In genomic region chr10:125912207-125912606, GRCm38 (mm10) we compare ENCODE assay signal across 14 mouse cellular contexts. TPM values are rescaled to one million over a fixed set of nuclear protein-coding genes. Genes with fewer than 3 reads are reported as not detected.
DNase-seq lines count a peak whose midpoint lies in the region; ATAC-seq and TF ChIP-seq lines count a peak whose summit lies in the region.
"Had no signal": no experiment of that assay in that cellular context is flagged by ENCODE, and none has a peak within 500 bp of the region (broad histone marks: within the 10 kb centered on the region; RNA-seq: fewer than 3 reads in every experiment).

No protein-coding gene starts in this region.

- no peak overlapping the region for H3K9ac ChIP-seq in kidney, embryonic 14.5 days (ENCODE audit: low read depth, low read length)
- no peak overlapping the region for H3K9ac ChIP-seq in stomach, embryonic 14.5 days (replicated peaks; ENCODE audit: low read depth, low read length)
- H3K9ac ChIP-seq in stomach, postnatal 0 days (ENCODE audit: low read length): no peak overlapping the region
- H3K9ac ChIP-seq in limb, embryonic 14.5 days (ENCODE audit: low read depth, low read length, severe bottlenecking): no peak overlapping the region
- H3K9ac ChIP-seq: heart, embryonic 15.5 days; stomach, embryonic 15.5 days had no signal

- H3K4me2 ChIP-seq in kidney, embryonic 14.5 days (replicated peaks; ENCODE audit: low read depth, low read length): no peak overlapping the region
- no peak overlapping the region for H3K4me2 ChIP-seq in stomach, embryonic 14.5 days (replicated peaks; ENCODE audit: low read depth, low read length)
- no peak overlapping the region for H3K4me2 ChIP-seq in stomach, postnatal 0 days (replicated peaks; ENCODE audit: low read depth)
- H3K4me2 ChIP-seq in limb, embryonic 14.5 days (replicated peaks; ENCODE audit: low read depth, low read length, severe bottlenecking): no peak overlapping the region
- H3K4me2 ChIP-seq: heart, embryonic 15.5 days; stomach, embryonic 15.5 days had no signal

- H3K4me3 ChIP-seq in kidney, embryonic 14.5 days (ENCODE audit: low read length): no peak overlapping the region
- H3K4me3 ChIP-seq in kidney, adult 2 months (ENCODE audit: insufficient read depth, low read depth, low read length): no peak overlapping the region
- no peak overlapping the region for H3K4me3 ChIP-seq in stomach, embryonic 14.5 days (ENCODE audit: low read depth, low read length)
- no peak overlapping the region for H3K4me3 ChIP-seq in stomach, postnatal 0 days (ENCODE audit: low read depth, low read length)
- H3K4me3 ChIP-seq in limb, embryonic 14.5 days (replicated peaks; ENCODE audit: low read length): no peak overlapping the region
- H3K4me3 ChIP-seq: heart, embryonic 15.5 days; stomach, embryonic 15.5 days had no signal

- H3K27ac ChIP-seq in kidney, embryonic 14.5 days (ENCODE audit: low read depth, low read length): no peak overlapping the region
- H3K27ac ChIP-seq in kidney, adult 2 months (ENCODE audit: insufficient read depth, low read depth, low read length): no peak overlapping the region
- peak overlapping the region; percentile 58; the same call in 1 of the 2 replicates for H3K27ac ChIP-seq in stomach, embryonic 14.5 days (ENCODE audit: low read length)
- no peak overlapping the region for H3K27ac ChIP-seq in stomach, postnatal 0 days (replicated peaks)
- peak overlapping the region; percentile 35 for H3K27ac ChIP-seq in limb, embryonic 14.5 days (replicated peaks; ENCODE audit: low read depth, low read length)
- H3K27ac ChIP-seq: heart, embryonic 15.5 days had no signal

- H3K27me3 ChIP-seq in kidney, embryonic 14.5 days (ENCODE audit: control insufficient read depth, insufficient read depth, low read length): no peaks in the 10 kb centered on the region
- H3K27me3 ChIP-seq in kidney, adult 2 months (replicated peaks; ENCODE audit: control insufficient read depth, insufficient read depth, low read length): no peaks in the 10 kb centered on the region
- H3K27me3 ChIP-seq in stomach, embryonic 14.5 days (ENCODE audit: control insufficient read depth, insufficient read depth, low read length): no peaks in the 10 kb centered on the region
- H3K27me3 ChIP-seq in stomach, postnatal 0 days (ENCODE audit: control insufficient read depth, insufficient read depth, low read length): no peaks in the 10 kb centered on the region
- no peaks in the 10 kb centered on the region for H3K27me3 ChIP-seq in limb, embryonic 14.5 days (ENCODE audit: control insufficient read depth, insufficient read depth, low read length)
- H3K27me3 ChIP-seq: heart, embryonic 15.5 days; stomach, embryonic 15.5 days had no signal

- WGBS in kidney, embryonic 14.5 days: 30% methylated on average over 7 of the region's 7 CpGs
- WGBS in kidney, adult 2 months: 51% methylated on average over 7 of the region's 7 CpGs
- 32% methylated on average over 7 of the region's 7 CpGs for WGBS in stomach, embryonic 14.5 days
- 37% methylated on average over 7 of the region's 7 CpGs for WGBS in stomach, postnatal 0 days
- WGBS in limb, embryonic 14.5 days: 43% methylated on average over 7 of the region's 7 CpGs

- TF ChIP-seq CTCF in kidney, adult 2 months (conservative IDR thresholded peaks at IDR 0.05; ENCODE audit: insufficient read depth, insufficient read length, low read depth, low read length): no peak
- TF ChIP-seq CTCF in stomach, postnatal 0 days (IDR thresholded peaks at IDR 0.05; ENCODE audit: low read depth): no peak

- peak; percentile 56; the same call in 1 of the 2 replicates for ATAC-seq in kidney, embryonic 14.5 days (ENCODE audit: low FRiP score, low TSS enrichment)
- ATAC-seq in stomach, embryonic 14.5 days (ENCODE audit: insufficient number of reproducible peaks, insufficient read depth, low FRiP score, low read depth): 0 out of 2 replicates have a peak, but pooled peaks have one; percentile 42
- no peak for ATAC-seq in stomach, postnatal 0 days (ENCODE audit: low FRiP score, low TSS enrichment)
- peak; percentile 85 for ATAC-seq in limb, embryonic 14.5 days (ENCODE audit: low FRiP score, low read depth)
- ATAC-seq in megakaryocyte progenitor cell, adult 5-6 weeks (replicated peaks; ENCODE audit: poor library complexity): no peak

- no peak for TF ChIP-seq EP300 in stomach, postnatal 0 days (optimal IDR thresholded peaks at IDR 0.05)

- DNase-seq in kidney, adult 2 months: no peak
- DNase-seq in stomach, postnatal 0 days (ENCODE audit: low spot score): no peak
- DNase-seq in limb, embryonic 14.5 days (ENCODE audit: low spot score): peak; percentile 75
- no peak for DNase-seq in c-Kit-positive CD71-positive TER-119-positive erythroid progenitor cells, embryonic 14.5 days (ENCODE audit: low spot score)
- DNase-seq: adrenal gland, postnatal 14 days; cerebellum, adult 11-12 months; kidney, adult 11 months; lung, postnatal 14 days; right cerebral cortex, postnatal 4 days had no signal

- no peaks in the 10 kb centered on the region for H3K9me3 ChIP-seq in kidney, embryonic 14.5 days (ENCODE audit: control insufficient read depth, low read length)
- H3K9me3 ChIP-seq in stomach, embryonic 14.5 days (ENCODE audit: control insufficient read depth, low read depth, low read length): no peaks in the 10 kb centered on the region
- no peaks in the 10 kb centered on the region for H3K9me3 ChIP-seq in stomach, postnatal 0 days (ENCODE audit: control insufficient read depth, low read length)
- no peaks in the 10 kb centered on the region for H3K9me3 ChIP-seq in limb, embryonic 14.5 days (ENCODE audit: control insufficient read depth, low read length)
- H3K9me3 ChIP-seq: heart, embryonic 15.5 days; stomach, embryonic 15.5 days had no signal

- no peak for TF ChIP-seq POLR2A in kidney, adult 2 months (IDR thresholded peaks at IDR 0.05; ENCODE audit: low read depth, low read length)
- no peak for TF ChIP-seq POLR2A in limb, embryonic 14.5 days (IDR thresholded peaks at IDR 0.05; ENCODE audit: borderline replicate concordance, extremely low read depth, insufficient read depth, insufficient read length)

- H3K4me1 ChIP-seq in kidney, embryonic 14.5 days (ENCODE audit: control insufficient read depth, insufficient read depth, low read length): no peaks in the 10 kb centered on the region
- no peaks in the 10 kb centered on the region for H3K4me1 ChIP-seq in kidney, adult 2 months (ENCODE audit: control insufficient read depth, insufficient read depth, low read length)
- H3K4me1 ChIP-seq in stomach, embryonic 14.5 days (ENCODE audit: control insufficient read depth, insufficient read depth, low read length): peaks cover 12% of the 10 kb centered on the region; the same call in 1 of the 2 replicates
- H3K4me1 ChIP-seq in stomach, postnatal 0 days (replicated peaks; ENCODE audit: control insufficient read depth, insufficient read depth): no peaks in the 10 kb centered on the region
- peaks cover 10% of the 10 kb centered on the region for H3K4me1 ChIP-seq in limb, embryonic 14.5 days (ENCODE audit: control insufficient read depth, insufficient read depth, low read length)
- H3K4me1 ChIP-seq: heart, embryonic 15.5 days; stomach, embryonic 15.5 days had no signal

- H3K36me3 ChIP-seq in kidney, embryonic 14.5 days (ENCODE audit: control insufficient read depth, insufficient read depth, low read length): no peaks in the 10 kb centered on the region
- H3K36me3 ChIP-seq in kidney, adult 2 months (ENCODE audit: control insufficient read depth, insufficient read depth, low read length): no peaks in the 10 kb centered on the region
- H3K36me3 ChIP-seq in stomach, embryonic 14.5 days (ENCODE audit: control insufficient read depth, insufficient read depth, low read length): no peaks in the 10 kb centered on the region
- no peaks in the 10 kb centered on the region for H3K36me3 ChIP-seq in stomach, postnatal 0 days (ENCODE audit: control insufficient read depth, insufficient read depth, low read length)
- H3K36me3 ChIP-seq in limb, embryonic 14.5 days (ENCODE audit: control insufficient read depth, insufficient read depth, low read length): no peaks in the 10 kb centered on the region
- H3K36me3 ChIP-seq: heart, embryonic 15.5 days; stomach, embryonic 15.5 days had no signal

RNA-seq across cellular contexts. Expression of gene Lrig3, which starts 53.8 kb away (rescaled TPM):
- 25.7 and 30.1 TPM in 2 replicates for polyA plus RNA-seq in kidney, embryonic 14.5 days (2014; fragmentation: Nextera tagmentation; extraction: Ambion mirVana)
- polyA plus RNA-seq in kidney, adult 2 months (2012; rRNA removed): 7.1 and 8.8 TPM in 2 replicates
- polyA plus RNA-seq in stomach, embryonic 14.5 days (2014; fragmentation: Nextera tagmentation; extraction: Ambion mirVana): 37.0 and 37.5 TPM in 2 replicates
- 11.3 and 11.6 TPM in 2 replicates for polyA plus RNA-seq in stomach, postnatal 0 days (2015; fragmentation: Nextera tagmentation; extraction: Ambion mirVana)
- polyA plus RNA-seq in limb, embryonic 14.5 days (2012; rRNA removed): 84.9 and 106 TPM in 2 replicates
- 47.0 and 61.6 TPM in 2 replicates for polyA plus RNA-seq in limb, embryonic 14.5 days (2014; fragmentation: Nextera tagmentation; extraction: Ambion mirVana)
- total RNA-seq in megakaryocyte progenitor cell, adult 5-6 weeks (2015): 0.61 and 1.8 TPM in 2 replicates
- 1.4 and 2.4 TPM in 2 replicates for total RNA-seq in megakaryocyte progenitor cell, adult 5-6 weeks (2017)

Comparison
In these comparisons a context has a peak if more than half of its experiments do, and no peak if none do; other contexts are left out.
1. ATAC-seq: peak in kidney, embryonic 14.5 days (single experiment), stomach, embryonic 14.5 days (single experiment) and limb, embryonic 14.5 days (single experiment); none in stomach, postnatal 0 days (single experiment) and megakaryocyte progenitor cell, adult 5-6 weeks (single experiment).
2. H3K27ac ChIP-seq: peak in stomach, embryonic 14.5 days (single experiment) and limb, embryonic 14.5 days (single experiment); none in kidney, embryonic 14.5 days (single experiment), kidney, adult 2 months (single experiment) and stomach, postnatal 0 days (single experiment).